Mouse (Mus musculus): ENCODE results near the gene Slc38a9.
A peak's percentile ranks its signal among the peaks of the same experiment; 100 is the strongest.

DNA sequence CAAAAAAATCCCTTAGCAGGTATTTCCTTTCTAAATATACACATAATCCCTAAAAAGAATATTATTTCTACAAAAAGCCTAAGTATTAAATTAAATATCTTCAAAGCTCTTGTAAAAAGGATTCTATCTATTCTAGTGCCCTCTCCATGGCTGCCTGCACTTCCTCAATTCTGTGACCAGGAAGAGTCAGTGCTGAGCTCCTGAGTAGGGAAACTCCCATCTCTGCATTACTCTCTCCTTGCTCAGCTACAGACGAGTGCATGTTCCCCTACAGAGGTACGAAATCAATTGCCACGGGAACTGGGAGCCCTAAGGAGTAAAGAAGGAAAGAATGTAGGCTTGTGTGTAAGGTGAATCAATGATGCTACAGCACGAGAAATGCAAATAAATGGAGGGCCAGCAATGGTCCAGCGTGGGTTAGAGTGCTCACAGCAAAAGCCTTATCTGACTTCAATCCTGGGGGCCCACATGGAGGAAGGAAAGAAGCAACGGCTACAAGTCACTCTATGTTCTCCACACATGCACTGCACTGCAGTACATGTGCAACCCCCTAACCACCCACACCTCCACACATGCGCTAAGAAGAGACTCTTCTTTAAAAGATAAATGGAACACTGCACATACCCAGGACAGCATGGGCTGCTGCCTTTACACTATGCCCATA is 25.2 kb upstream of the Slc38a9 start:
- no peak for TF ChIP-seq KAT2A (conservative IDR thresholded peaks at IDR 0.05; ENCODE audit: low read depth, low read length)
- TF ChIP-seq E2F4 (IDR thresholded peaks at IDR 0.05; ENCODE audit: borderline replicate concordance, low read depth, low read length) = no peak
- no peak for TF ChIP-seq BHLHE40 (IDR thresholded peaks at IDR 0.05; ENCODE audit: borderline replicate concordance, low read depth, low read length)
- TF ChIP-seq NRF1 (IDR thresholded peaks at IDR 0.05; ENCODE audit: insufficient read depth, low read depth, low read length, poor library complexity, severe bottlenecking) = peak; percentile 46; the same call in 1 of the 2 replicates
- TF ChIP-seq MYC (IDR thresholded peaks at IDR 0.05; ENCODE audit: low read depth, low read length) = peak; percentile 76; the same call in 1 of the 2 replicates
- no peak for TF ChIP-seq CTCF (IDR thresholded peaks at IDR 0.05 in 2 of 3, conservative IDR thresholded peaks at IDR 0.05 in 1 of 3; ENCODE audit: control insufficient read depth in 1 of 3, insufficient read depth in 1 of 3, low read depth in 2 of 3, low read length in 3 of 3, poor library complexity in 1 of 3, severe bottlenecking in 1 of 3)
- 0 out of 2 replicates have a peak, but pooled peaks have one; percentile 40 for TF ChIP-seq TBP (IDR thresholded peaks at IDR 0.05; ENCODE audit: low read depth, low read length)

All from MEL (cell line).